Mouse (Mus musculus) intestine, postnatal 0 days (tissue): Measurements from ENCODE around the gene Cyb5r2. TPM values are rescaled to one million over a fixed set of nuclear protein-coding genes. Genes with fewer than 3 reads are reported as not detected.

Experiments used
- ATAC-seq: fragments of 200-750 bp; cut with Nextera tagmentation; 2 replicates; pipeline ENCODE4 v1.8.0; 2017; ENCODE audit warnings: mild to moderate bottlenecking, moderate TSS enrichment, moderate library complexity
- H3K27ac ChIP-seq: fragments of 300-500 bp; sonication (generic); 2 replicates; pipeline ENCODE4 v1.5.1; 2014; ENCODE audit warnings: mild to moderate bottlenecking, low read depth, low read length, moderate library complexity
- H3K27me3 ChIP-seq: fragments of 300-500 bp; sonication (generic); replicated peaks from 2 replicates; pipeline ENCODE4 v1.6.1; 2014; ENCODE audit warnings: low read length, mixed read lengths; ENCODE audit not compliant: control insufficient read depth, insufficient read depth
- H3K36me3 ChIP-seq: fragments of 300-500 bp; sonication (generic); 2 replicates; pipeline ENCODE4 v1.6.1; 2014; ENCODE audit warnings: mild to moderate bottlenecking, moderate library complexity; ENCODE audit not compliant: control insufficient read depth, insufficient read depth
- H3K4me1 ChIP-seq: fragments of 300-500 bp; sonication (generic); replicated peaks from 2 replicates; pipeline ENCODE4 v1.6.1; 2014; ENCODE audit warnings: antibody characterized with exemption, low read length, mixed read lengths; ENCODE audit not compliant: control insufficient read depth, insufficient read depth
- H3K4me2 ChIP-seq: fragments of 300-500 bp; sonication (generic); replicated peaks from 2 replicates; pipeline ENCODE4 v1.6.1; 2014; ENCODE audit warnings: low read depth, mild to moderate bottlenecking, moderate library complexity
- H3K4me3 ChIP-seq: fragments of 300-500 bp; sonication (generic); 2 replicates; pipeline ENCODE4 v1.5.1; 2014; ENCODE audit warnings: low read depth, low read length
- H3K9ac ChIP-seq: fragments of 300-500 bp; sonication (generic); 2 replicates; pipeline ENCODE4 v1.6.1; 2014; ENCODE audit warnings: mild to moderate bottlenecking, low read depth, low read length
- H3K9me3 ChIP-seq: fragments of 300-500 bp; sonication (generic); 2 replicates; pipeline ENCODE4 v1.6.1; 2016; ENCODE audit warnings: mixed run types; ENCODE audit not compliant: control insufficient read depth
- CTCF ChIP-seq: sonication (generic); IDR thresholded peaks from 2 replicates; pipeline ENCODE4 v1.5.1; 2016; ENCODE audit warnings: low read depth, mild to moderate bottlenecking, control low read depth, antibody characterized with exemption, moderate library complexity
- WGBS: fragments of 180-500 bp; shearing (Covaris S2); extraction: QIAGEN DNeasy Blood & Tissue Kit; methylation state at CpG from one replicate; pipeline ENCODE4 v1.1.7; 2014; 5-methylcytosine and 5-hydroxymethylcytosine counted together
- polyA plus RNA-seq: library from polyadenylated mRNA; unstranded; fragments of >200 nt; fragmentation: Nextera tagmentation; extraction: Ambion mirVana; gene quantifications from 2 replicates; pipeline ENCODE4 v1.2.1, GENCODE M21; 2015

The Cyb5r2 gene
- polyA plus RNA-seq, 1 experiment from 2014 or later = 0.13 TPM

DNA sequence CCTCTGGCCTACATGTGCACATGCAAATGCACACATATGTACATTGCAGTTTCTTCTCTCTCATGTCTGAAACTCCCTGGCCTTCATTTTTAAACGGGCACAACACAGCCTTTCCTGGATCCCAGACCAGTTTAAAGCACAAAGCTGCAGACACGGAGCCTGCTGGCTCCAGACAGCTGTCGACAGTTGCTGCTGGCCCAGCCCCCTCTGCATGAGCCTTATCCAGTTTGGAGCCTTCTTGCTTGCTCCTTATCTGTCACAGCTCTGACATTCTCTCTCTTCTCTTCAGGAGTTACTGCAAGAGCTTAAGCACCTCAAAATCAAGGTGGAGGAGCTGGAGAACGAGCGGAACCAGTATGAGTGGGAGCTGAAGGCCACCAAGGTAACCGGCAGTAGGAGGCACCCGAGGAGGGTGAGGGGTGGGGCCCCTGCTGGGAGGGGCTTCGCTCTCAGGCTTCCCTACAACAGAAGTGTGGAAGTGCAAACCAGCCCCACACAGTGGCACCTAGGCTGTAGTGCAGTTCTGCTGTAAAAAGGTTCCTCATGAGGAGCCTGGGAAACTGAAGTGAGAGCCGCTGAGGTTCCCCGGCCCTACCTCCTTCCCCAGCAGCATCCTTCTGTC, 49.2 kb downstream of the Cyb5r2 start:
- Histone ChIP-seq H3K9me3 (no peaks in the 10 kb centered on the region), H3K4me2 (peak overlapping the region; percentile 50), H3K36me3 (0 out of 2 replicates have a peak, but pooled peaks cover 5% of the 10 kb centered on the region), H3K4me3 (peak overlapping the region; percentile 8; the same call in 1 of the 2 replicates), H3K4me1 (no peaks in the 10 kb centered on the region; the same call in 1 of the 2 replicates), H3K9ac (no peak overlapping the region), H3K27ac (peak overlapping the region; percentile 28; the same call in 1 of the 2 replicates), H3K27me3 (no peaks in the 10 kb centered on the region)
- peak; percentile 85 for TF ChIP-seq CTCF
- ATAC-seq = peak; percentile 93
- WGBS = 2% methylated on average over 10 of the region's 10 CpGs

DNA sequence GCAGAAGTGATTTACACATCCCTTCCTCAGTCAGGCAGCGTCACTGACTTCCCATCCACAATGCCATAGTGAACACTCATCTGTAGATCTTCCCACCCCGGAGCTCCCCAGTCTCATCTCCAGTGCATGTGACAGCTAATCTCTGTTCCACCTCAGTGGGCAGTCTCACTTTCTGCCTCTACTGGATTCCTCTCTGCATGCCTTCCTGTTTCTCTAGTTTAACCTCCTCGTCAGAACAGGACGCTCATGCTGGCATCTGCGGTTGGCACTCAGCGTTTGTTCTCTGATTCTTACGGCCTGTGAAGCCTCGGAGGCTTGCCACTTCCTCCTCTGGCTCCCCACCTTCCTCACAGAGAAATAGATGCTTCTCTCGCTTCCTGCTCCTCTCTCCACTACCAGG, 50.2 kb downstream of the Cyb5r2 start:
- H3K4me2 ChIP-seq = no peak overlapping the region
- H3K27me3 ChIP-seq = no peaks in the 10 kb centered on the region
- H3K4me3 ChIP-seq = no peak overlapping the region
- no peak for ATAC-seq
- H3K36me3 ChIP-seq = 0 out of 2 replicates have a peak, but pooled peaks cover 5% of the 10 kb centered on the region
- H3K9ac ChIP-seq = no peak overlapping the region
- WGBS = 61% methylated on average over 9 of the region's 9 CpGs
- no peaks in the 10 kb centered on the region; the same call in 1 of the 2 replicates for H3K4me1 ChIP-seq
- no peak for TF ChIP-seq CTCF
- H3K9me3 ChIP-seq = no peaks in the 10 kb centered on the region
- no peak overlapping the region for H3K27ac ChIP-seq

DNA sequence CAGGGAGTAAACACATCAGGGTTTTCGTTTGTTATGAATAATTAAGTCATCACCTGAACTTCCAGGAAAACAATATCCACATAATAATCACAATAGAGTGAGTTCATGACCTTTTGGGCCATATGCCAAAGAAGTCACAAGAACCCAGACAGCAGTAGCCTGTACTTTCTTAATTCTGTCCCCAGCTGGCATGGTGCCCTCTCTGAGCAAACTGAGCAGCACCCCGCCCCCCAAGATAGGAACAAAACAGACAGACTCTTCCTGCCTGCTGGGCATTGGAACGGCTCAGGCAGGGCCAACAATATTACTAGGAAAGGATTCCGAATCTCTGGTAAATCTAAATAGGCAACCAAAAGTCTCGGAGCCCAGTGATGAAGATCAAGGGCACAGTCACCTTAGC, 51.9 kb downstream of the Cyb5r2 start:
- Histone ChIP-seq H3K4me3 (no peak overlapping the region), H3K27ac (no peak overlapping the region), H3K36me3 (0 out of 2 replicates have a peak, but pooled peaks cover 5% of the 10 kb centered on the region), H3K9me3 (no peaks in the 10 kb centered on the region), H3K27me3 (no peaks in the 10 kb centered on the region), H3K9ac (no peak overlapping the region), H3K4me2 (no peak overlapping the region), H3K4me1 (no peaks in the 10 kb centered on the region; the same call in 1 of the 2 replicates)
- 60% methylated on average over 5 of the region's 5 CpGs for WGBS
- no peak for ATAC-seq
- TF ChIP-seq CTCF = no peak

DNA sequence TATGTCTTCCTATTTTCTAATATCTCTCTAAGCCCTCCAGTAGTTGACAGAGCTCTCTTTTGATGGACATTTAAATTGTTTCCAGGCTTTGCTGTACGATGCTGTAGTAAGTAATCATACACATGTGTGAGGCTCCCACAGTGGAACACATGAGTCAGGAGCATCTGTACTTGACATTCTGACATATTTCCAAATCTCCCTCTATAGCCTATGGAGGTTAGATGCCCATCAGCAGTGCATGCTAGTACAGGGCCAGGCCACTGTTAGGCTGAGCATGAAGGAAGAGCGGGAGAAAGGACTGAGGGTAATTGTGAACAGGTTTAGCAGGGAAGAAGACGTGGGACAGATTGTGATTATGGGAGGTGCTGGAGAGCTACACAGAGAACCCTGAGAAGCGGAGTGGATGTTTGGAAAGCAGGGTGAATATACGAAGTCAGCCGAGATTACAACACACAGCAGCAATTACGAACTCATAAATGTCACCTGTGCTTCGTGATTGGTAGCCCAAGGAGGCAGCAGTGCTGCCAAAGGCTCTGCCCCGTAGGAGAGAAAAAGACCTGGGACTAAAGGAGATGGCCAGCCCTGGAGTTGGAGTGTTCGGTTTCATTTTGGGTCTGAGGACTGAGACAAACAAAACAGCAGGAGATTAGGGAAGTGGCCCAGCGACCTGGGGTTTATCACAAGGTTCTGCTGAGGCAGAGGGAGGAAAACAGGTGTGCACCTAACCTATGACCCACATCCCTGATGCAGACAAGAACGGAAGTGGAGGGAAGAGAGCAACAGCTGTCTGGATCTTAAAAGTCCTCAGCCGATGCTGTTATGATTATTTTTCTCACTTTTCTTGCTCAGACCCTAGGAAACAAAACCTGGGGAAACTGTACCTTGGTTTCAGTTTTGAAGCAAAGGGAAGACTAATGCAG, 55.1 kb downstream of the Cyb5r2 start:
- peak overlapping the region; percentile 37; the same call in 1 of the 2 replicates for H3K4me2 ChIP-seq
- H3K4me1 ChIP-seq = no peaks in the 10 kb centered on the region; the same call in 1 of the 2 replicates
- peak; percentile 79 for ATAC-seq
- H3K27ac ChIP-seq = peak overlapping the region; percentile 2; the same call in 1 of the 2 replicates
- WGBS = 28% methylated on average over 13 of the region's 13 CpGs
- no peak for TF ChIP-seq CTCF
- no peaks in the 10 kb centered on the region for H3K9me3 ChIP-seq
- peaks cover 9% of the 10 kb centered on the region for H3K36me3 ChIP-seq
- H3K9ac ChIP-seq = no peak overlapping the region
- no peak overlapping the region for H3K4me3 ChIP-seq
- no peaks in the 10 kb centered on the region for H3K27me3 ChIP-seq

DNA sequence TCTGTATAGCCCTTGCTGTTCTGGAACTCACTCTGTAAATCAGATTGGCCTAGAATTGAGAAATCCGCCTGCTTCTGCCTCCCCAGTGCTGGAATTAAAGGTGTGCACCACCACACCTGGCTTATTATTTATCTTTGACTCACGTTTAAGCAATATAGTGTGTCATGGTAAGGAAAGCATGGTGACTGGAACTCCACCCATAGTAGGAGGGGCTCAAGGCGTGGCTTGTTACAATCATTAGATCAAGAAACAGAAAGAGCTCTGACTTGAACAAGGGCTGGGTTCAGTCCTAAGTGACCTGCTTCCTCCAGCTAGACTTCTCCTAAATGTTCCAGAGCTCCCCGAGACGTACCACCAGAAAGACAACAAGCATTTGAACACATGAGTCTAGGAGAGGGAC, 57.2 kb downstream of the Cyb5r2 start:
- Histone ChIP-seq H3K36me3 (peaks cover 7% of the 10 kb centered on the region), H3K9ac (no peak overlapping the region), H3K4me3 (no peak overlapping the region), H3K9me3 (no peaks in the 10 kb centered on the region), H3K4me2 (no peak overlapping the region), H3K4me1 (no peaks in the 10 kb centered on the region; the same call in 1 of the 2 replicates), H3K27me3 (no peaks in the 10 kb centered on the region), H3K27ac (no peak overlapping the region)
- TF ChIP-seq CTCF = no peak
- peak; percentile 44 for ATAC-seq
- 72% methylated on average over 5 of the region's 5 CpGs for WGBS

DNA sequence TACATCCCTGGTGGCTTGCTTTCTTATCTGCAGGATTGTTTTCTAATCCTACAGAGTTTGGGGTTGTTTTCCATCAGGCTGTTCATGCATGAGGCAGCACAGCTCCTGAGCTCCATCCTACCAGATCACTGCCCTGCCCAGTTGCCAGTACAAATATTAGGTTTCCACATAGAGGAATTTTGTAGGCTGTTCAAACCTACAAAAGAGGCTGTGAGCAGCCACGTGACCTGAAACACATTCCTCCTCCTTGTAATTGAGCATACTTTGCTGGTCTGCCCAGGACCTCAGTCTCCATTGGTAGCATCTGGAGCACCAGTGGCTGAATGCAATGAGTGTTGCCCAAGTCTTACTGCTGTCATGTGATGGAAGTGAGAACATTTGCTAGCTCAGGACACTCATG, 57.9 kb downstream of the Cyb5r2 start:
- no peak for ATAC-seq
- 48% methylated on average over 1 of the region's 1 CpGs for WGBS
- no peak overlapping the region for H3K27ac ChIP-seq
- peaks cover 7% of the 10 kb centered on the region for H3K36me3 ChIP-seq
- no peak for TF ChIP-seq CTCF
- no peak overlapping the region for H3K4me2 ChIP-seq
- no peaks in the 10 kb centered on the region for H3K9me3 ChIP-seq
- no peaks in the 10 kb centered on the region for H3K27me3 ChIP-seq
- H3K9ac ChIP-seq = no peak overlapping the region
- H3K4me3 ChIP-seq = no peak overlapping the region
- H3K4me1 ChIP-seq = no peaks in the 10 kb centered on the region; the same call in 1 of the 2 replicates

Other genes starting within 250 kb of the Cyb5r2 start
- gene Olfml1, start 190.6 kb downstream of the Cyb5r2 start, polyA plus RNA-seq = 7.3 and 7.4 TPM in 2 replicates
- 9.8 and 10.7 TPM in 2 replicates for gene Ppfibp2, start 162.8 kb downstream of the Cyb5r2 start, polyA plus RNA-seq
- not detected in 2 replicates for gene 5330417H12Rik, start 132.9 kb downstream of the Cyb5r2 start, polyA plus RNA-seq
- gene Ovch2, start 43.2 kb upstream of the Cyb5r2 start, polyA plus RNA-seq = not detected in 2 replicates
- not detected in 2 replicates for gene Olfr467, start 54.2 kb upstream of the Cyb5r2 start, polyA plus RNA-seq
- gene Olfr469, start 67.5 kb upstream of the Cyb5r2 start, polyA plus RNA-seq = not detected in 2 replicates
- gene Olfr470, start 89.5 kb upstream of the Cyb5r2 start, polyA plus RNA-seq = not detected in 2 replicates
- not detected in 2 replicates for gene Olfr472, start 139.9 kb upstream of the Cyb5r2 start, polyA plus RNA-seq
- not detected in 2 replicates for gene Olfr473, start 172.4 kb upstream of the Cyb5r2 start, polyA plus RNA-seq
- not detected in 2 replicates for gene Olfr474, start 196.6 kb upstream of the Cyb5r2 start, polyA plus RNA-seq
- gene Olfr476, start 206.8 kb upstream of the Cyb5r2 start, polyA plus RNA-seq = not detected in 2 replicates
- not detected in 2 replicates for gene Olfr477, start 228.7 kb upstream of the Cyb5r2 start, polyA plus RNA-seq